Mouse (Mus musculus) cerebellum, adult 2 months (tissue): ENCODE measurements around the gene Hspb2.

Experiments used
- CTCF ChIP-seq: fragments of 200-500 bp; IDR thresholded peaks from 2 replicates; pipeline ENCODE4 v1.5.1; 2011; ENCODE audit warnings: low read depth, mild to moderate bottlenecking, control low read depth, low read length, moderate library complexity, borderline replicate concordance; ENCODE audit not compliant: insufficient read depth
- POLR2A ChIP-seq: fragments of 200-500 bp; IDR thresholded peaks from 2 replicates; pipeline ENCODE4 v1.6.1; 2011; ENCODE audit warnings: low read length, control low read depth, borderline replicate concordance; ENCODE audit not compliant: insufficient read depth

DNA sequence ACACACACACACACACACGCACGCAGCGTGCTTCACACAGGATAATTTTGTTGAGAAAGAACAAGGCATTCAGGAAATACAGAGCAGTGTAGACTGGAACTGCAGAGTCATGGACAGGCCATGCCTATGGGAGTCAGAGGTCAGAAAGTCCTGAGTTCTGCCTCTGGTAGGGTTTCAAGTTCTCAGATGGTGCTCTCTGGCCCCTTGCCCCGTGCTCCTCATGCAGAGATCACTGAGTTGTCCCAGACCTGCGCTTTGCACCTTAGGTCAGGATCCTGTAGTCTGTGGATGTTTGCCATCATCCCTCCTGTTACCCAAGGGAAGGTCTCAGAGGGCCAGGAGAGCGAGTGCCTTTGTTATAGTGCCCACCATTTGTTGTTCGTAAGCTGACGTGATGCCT, 44.6 kb upstream of the Hspb2 start:
- TF ChIP-seq CTCF = no peak
- no peak for TF ChIP-seq POLR2A
